Mouse (Mus musculus) c-Kit-positive CD71-negative TER-119-negative erythroid progenitor cells, embryonic 14.5 days (primary cell): ENCODE measurements around the gene Sirt4.
"Not testable (repeated sequence)": the region's sequence is repeated elsewhere in the genome, so short reads cannot be mapped to it uniquely, and the experiment has no call there.

Experiments
- DNase-seq: peaks from one replicate; pipeline ENCODE4 v3.0.0-alpha.2; 2013; ENCODE audit warnings: low read depth

Gene Sirt4

GRCm38 (mm10) chr5:115483947-115484920, at the start of gene Sirt4:
Sirt4 (minus strand) TSS chr5:115484725.
- peak; percentile 92 for DNase-seq

DNA sequence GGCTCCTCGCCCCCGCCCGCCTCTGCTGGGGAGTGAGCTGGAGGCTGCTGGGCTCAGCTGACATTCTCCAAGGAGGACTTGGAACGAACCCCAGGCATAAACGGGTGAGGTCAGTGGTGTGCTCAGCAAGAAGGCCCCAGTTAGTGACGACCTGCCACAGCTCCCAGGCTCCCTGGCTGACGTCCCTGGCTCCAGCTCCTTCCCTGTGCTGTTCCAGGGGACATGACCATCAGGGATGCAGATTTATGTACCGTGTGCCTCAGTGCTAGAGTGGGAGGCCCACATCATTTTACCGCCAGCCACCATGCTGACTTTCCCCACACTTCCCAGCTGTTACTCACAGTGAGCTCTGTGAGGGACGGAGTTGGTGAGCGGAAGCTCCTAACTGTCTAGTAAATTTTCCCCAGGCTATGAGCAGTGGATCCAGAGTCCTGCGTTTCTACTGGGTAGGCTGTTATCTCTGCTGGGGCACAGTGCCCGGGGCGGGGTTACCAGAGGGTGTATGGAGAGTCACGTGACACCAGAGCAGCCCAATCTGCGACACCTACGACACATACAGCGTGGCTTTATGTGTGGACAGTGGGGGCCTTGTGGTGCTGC, 47.2 kb upstream of the Sirt4 start:
- no peak for DNase-seq

GRCm38 (mm10) chr5:115530447-115530809, 45.9 kb upstream of the Sirt4 start:
- DNase-seq, result no peak

GRCm38 (mm10) chr5:115529742-115530446, 45.4 kb upstream of the Sirt4 start:
- no peak for DNase-seq

DNA sequence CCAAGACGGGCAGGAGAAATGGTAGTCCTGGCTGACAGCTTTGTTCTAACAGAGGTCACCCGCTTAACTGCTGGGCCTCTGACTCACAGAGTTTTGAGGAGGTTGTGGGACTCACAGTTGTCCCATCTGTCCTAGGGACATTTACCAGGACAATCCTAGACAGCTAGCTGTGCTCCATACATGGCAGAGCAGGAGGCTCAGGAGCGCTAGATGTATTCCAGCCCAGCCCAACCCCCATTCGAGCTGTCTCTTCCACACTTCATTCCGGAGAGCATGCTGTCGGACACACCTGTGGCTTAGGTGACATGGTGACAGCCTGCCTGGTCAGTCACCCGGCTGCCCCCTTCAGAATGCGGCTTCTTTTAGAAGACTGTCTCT, 44.8 kb upstream of the Sirt4 start:
- no peak for DNase-seq

GRCm38 (mm10) chr5:115528128-115528527, 43.6 kb upstream of the Sirt4 start:
- no peak for DNase-seq

GRCm38 (mm10) chr5:115526456-115527202, 42.1 kb upstream of the Sirt4 start:
- no peak for DNase-seq

DNA sequence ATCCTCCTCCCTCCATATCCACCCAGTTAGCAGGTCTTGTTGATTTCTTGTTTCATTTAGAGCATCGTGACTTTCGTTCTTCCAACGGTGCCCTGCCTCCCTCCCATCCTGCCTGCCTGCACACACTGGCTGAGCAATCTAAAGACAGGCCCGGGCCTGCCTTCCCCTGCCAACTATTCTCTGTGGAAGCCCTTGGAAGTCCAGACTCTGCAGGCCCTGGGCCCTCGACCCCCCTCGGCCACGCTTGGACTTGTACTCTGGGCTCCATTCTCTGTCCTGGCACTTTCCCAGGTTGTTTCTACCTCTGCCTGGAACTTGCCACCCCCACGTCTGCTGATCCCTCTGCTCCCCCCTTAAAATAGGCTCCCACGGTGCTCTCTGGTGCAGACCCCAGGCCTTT, 41.4 kb upstream of the Sirt4 start:
- no peak for DNase-seq

- DNase-seq, result no peak
Measured at GRCm38 (mm10) chr5:115525416-115525815, 40.9 kb upstream of the Sirt4 start.

DNA sequence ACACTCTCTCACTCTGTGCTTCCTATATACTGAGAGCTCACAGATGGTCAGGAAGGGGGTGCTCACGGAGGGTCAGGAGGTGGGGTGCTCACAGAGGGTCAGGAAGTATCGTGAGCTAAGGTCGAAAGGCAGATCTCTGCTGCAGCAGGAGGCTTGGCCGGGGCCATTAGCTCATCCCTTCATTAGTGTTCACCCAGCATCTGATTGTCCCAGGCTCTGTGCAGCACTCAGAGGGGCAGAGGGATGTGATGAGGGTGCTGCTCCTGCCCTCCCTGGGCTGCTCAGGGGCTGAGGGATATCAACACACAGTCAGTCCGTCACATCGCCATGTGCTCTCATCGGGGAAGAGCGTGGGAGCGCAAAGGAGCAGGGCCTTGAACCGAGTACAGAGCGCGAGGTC, 39.9 kb upstream of the Sirt4 start:
- no peak for DNase-seq

DNA sequence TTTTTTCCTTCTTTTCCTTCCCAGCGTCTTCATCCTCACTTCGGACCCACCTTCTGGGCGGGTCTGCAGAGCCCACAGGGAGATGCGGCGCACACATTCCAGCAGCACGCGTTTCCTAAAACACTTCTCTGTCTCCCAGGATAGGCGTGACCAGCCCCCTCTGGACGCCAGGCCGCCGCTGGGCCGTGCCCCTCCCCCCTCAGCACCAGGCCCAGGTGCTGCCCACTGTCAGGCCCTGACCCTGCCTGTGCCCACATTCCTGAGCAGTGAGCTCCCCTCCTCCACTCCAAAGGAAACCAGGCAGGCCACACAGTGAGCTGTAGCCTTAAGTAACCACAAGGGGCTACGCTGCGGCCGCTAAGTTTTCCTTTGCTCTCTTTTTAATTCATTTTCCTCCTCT, 39.4 kb upstream of the Sirt4 start:
- DNase-seq, result no peak

DNA sequence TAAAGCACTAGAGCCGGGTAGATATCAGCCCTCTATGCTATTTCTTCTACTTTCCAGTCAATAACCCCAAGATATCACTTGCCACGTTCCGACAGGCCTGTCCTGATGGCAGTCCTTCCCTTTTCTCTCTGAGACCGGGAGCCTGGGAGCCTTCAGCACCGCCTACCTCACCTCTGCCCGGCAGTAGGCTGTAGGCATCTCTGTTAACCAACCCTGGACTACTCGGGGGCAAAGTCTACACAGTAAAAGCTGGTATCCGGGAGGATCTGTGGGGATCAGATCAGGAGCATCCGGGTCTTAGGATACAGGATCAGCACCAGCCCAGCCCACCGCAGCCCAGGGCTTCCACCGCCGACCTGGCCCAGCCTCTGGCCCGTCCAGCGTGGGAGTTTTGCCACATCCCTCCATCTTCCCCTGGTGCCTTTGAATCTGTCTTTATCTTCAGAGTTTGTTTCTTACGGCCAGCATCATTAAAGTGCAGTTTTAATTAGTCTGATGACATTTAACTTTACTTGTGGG, 38.5 kb upstream of the Sirt4 start:
- DNase-seq, result no peak

GRCm38 (mm10) chr5:115522531-115522930, 38.0 kb upstream of the Sirt4 start:
- DNase-seq, result no peak

- no peak for DNase-seq
Measured at GRCm38 (mm10) chr5:115521553-115522461, 37.3 kb upstream of the Sirt4 start.

- DNase-seq, result no peak
Measured at GRCm38 (mm10) chr5:115520325-115520869, 35.9 kb upstream of the Sirt4 start.

GRCm38 (mm10) chr5:115518214-115518613, 33.7 kb upstream of the Sirt4 start:
- not testable (repeated sequence) for DNase-seq

DNA sequence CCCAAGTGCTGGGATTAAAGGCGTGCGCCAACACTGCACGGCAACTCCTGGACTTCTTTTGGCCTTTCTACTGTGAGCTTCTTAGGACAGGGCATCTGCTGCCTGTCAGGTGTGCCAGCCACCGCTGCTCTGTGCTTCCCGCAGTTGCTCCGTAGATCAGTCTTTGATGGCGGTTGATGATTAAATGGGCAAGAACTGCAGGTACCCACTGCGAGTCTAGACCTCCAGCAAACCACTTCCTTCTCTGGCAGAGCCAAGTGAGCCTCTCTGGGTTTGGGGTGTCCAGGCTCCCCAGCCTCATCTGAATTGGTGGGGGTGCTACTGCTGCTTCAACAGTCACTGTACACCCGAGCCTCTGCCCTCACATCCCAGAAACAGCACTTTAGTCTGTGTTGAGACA, 33.0 kb upstream of the Sirt4 start:
- DNase-seq, result no peak

GRCm38 (mm10) chr5:115516908-115517307, 32.4 kb upstream of the Sirt4 start:
- DNase-seq, result no peak

- no peak for DNase-seq
Measured at GRCm38 (mm10) chr5:115516081-115516907, 31.8 kb upstream of the Sirt4 start.
